Mouse (Mus musculus) myocyte (in vitro differentiated cells): ENCODE results near the gene Cuedc2. TPM values are rescaled to one million over a fixed set of nuclear protein-coding genes. Genes with fewer than 3 reads are reported as not detected.

ENCODE experiments used
- H3K27me3 ChIP-seq: one replicate; pipeline ENCODE4 v1.6.1; 2011; ENCODE audit not compliant: control insufficient read depth, insufficient read depth, insufficient read length
- H3K36me3 ChIP-seq: one replicate; pipeline ENCODE4 v1.6.1; 2011; ENCODE audit not compliant: control insufficient read depth, insufficient read depth
- H3K4me2 ChIP-seq: one replicate; pipeline ENCODE4 v1.6.1; 2011; ENCODE audit warnings: low read depth, control low read depth
- H3K4me3 ChIP-seq: one replicate; pipeline ENCODE4 v1.5.1; 2011; ENCODE audit warnings: mild to moderate bottlenecking, control low read depth, moderate library complexity
- H3K79me2 ChIP-seq: one replicate; pipeline ENCODE4 v1.6.1; 2011; ENCODE audit not compliant: control insufficient read depth, insufficient read depth
- H3ac ChIP-seq: one replicate; pipeline ENCODE4 v1.6.1; 2011; ENCODE audit not compliant: control insufficient read depth, insufficient read length
- CEBPB ChIP-seq: IDR thresholded peaks from 2 replicates; pipeline ENCODE4 v1.6.1; 2011; ENCODE audit warnings: mild to moderate bottlenecking, moderate library complexity; ENCODE audit not compliant: poor library complexity, insufficient read depth, severe bottlenecking
- E2F4 ChIP-seq: IDR thresholded peaks from one replicate; pipeline ENCODE4 v1.6.1; 2011; ENCODE audit warnings: mild to moderate bottlenecking, control low read depth, moderate library complexity; ENCODE audit not compliant: insufficient read depth
- MAX ChIP-seq: IDR thresholded peaks from one replicate; pipeline ENCODE4 v1.6.1; 2011; ENCODE audit warnings: low read depth, mild to moderate bottlenecking, control low read depth
- MYOD1 ChIP-seq, 3 experiments: IDR thresholded peaks; one replicate each; pipeline ENCODE4 v1.6.1; 2011; ENCODE audit warnings: control low read depth in 2 of 3, low read depth in 2 of 3, mild to moderate bottlenecking in 2 of 3, moderate library complexity in 1 of 3; ENCODE audit not compliant: insufficient read length in 2 of 3, control insufficient read depth in 1 of 3
- MYOG ChIP-seq, 3 experiments: IDR thresholded peaks; one replicate each; pipeline ENCODE4 v1.6.1; 2011; ENCODE audit warnings: control low read depth in 2 of 3, low read depth in 2 of 3, mild to moderate bottlenecking in 2 of 3; ENCODE audit not compliant: insufficient read length in 2 of 3, control insufficient read depth in 1 of 3, insufficient read depth in 1 of 3
- POLR2A ChIP-seq: IDR thresholded peaks from one replicate; pipeline ENCODE4 v1.6.1; 2011; ENCODE audit warnings: low read depth, mild to moderate bottlenecking, control low read depth, moderate library complexity; ENCODE audit not compliant: insufficient read length
- POLR2AphosphoS2 ChIP-seq: IDR thresholded peaks from one replicate; pipeline ENCODE4 v1.6.1; 2011; ENCODE audit warnings: low read depth, control low read depth; ENCODE audit not compliant: insufficient read length
- REST ChIP-seq: IDR thresholded peaks from one replicate; pipeline ENCODE4 v1.6.1; 2011; ENCODE audit warnings: mild to moderate bottlenecking, control low read depth, moderate library complexity; ENCODE audit not compliant: insufficient read depth, insufficient read length
- SRF ChIP-seq: IDR thresholded peaks from one replicate; pipeline ENCODE4 v1.6.1; 2011; ENCODE audit warnings: low read depth; ENCODE audit not compliant: control insufficient read depth, insufficient read length
- TCF12 ChIP-seq: IDR thresholded peaks from one replicate; pipeline ENCODE4 v1.6.1; 2011; ENCODE audit warnings: mild to moderate bottlenecking, control low read depth; ENCODE audit not compliant: poor library complexity, insufficient read depth, severe bottlenecking
- TCF3 ChIP-seq: IDR thresholded peaks from one replicate; pipeline ENCODE4 v1.6.1; 2011; ENCODE audit warnings: low read depth, control low read depth; ENCODE audit not compliant: insufficient read length
- USF1 ChIP-seq: IDR thresholded peaks from one replicate; pipeline ENCODE4 v1.6.1; 2011; ENCODE audit warnings: low read depth, mild to moderate bottlenecking, control low read depth, moderate library complexity
- polyA plus RNA-seq: library from polyadenylated mRNA; unstranded; fragments of >200 nt; fragmentation: generic; extraction: Trizol; gene quantifications from one replicate; pipeline ENCODE4 v1.2.1, GENCODE M21; 2012; ENCODE audit warnings: missing spikeins

Cuedc2 gene
- polyA plus RNA-seq, 1 experiment, result 165 TPM

DNA sequence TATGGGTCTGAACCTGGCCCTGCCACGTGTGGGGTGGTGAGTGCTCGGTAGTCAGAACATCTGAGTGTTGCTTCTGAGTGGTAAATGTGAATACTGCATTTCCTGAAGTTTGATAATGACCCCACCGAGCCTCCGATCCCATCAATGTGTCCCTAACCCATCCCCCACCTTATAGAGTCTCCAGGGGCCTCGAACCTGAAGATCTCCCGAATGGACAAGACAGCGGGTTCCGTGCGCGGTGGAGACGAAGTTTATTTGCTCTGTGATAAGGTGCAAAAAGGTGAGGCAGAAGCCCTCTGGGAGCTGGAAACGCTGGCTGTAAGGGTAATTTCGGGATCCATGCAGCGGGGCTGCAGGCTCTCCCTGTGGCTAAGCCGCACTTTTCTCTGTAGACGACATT, 30.7 kb downstream of the Cuedc2 start:
- TF ChIP-seq MYOG (IDR thresholded peaks at IDR 0.05; ENCODE audit: control insufficient read depth in 1 of 3, insufficient read depth in 1 of 3, insufficient read length in 2 of 3, low read depth in 2 of 3), result no peak
- no peak for TF ChIP-seq CEBPB
- no peak for TF ChIP-seq REST
- no peak for TF ChIP-seq MYOD1 (IDR thresholded peaks at IDR 0.05; ENCODE audit: control insufficient read depth in 1 of 3, insufficient read length in 2 of 3, low read depth in 2 of 3)
- no peak for TF ChIP-seq USF1
- no peak for TF ChIP-seq TCF3
- no peak for TF ChIP-seq POLR2AphosphoS2
- TF ChIP-seq MAX, result no peak
- TF ChIP-seq POLR2A, result no peak
- TF ChIP-seq TCF12, result no peak
- TF ChIP-seq SRF, result no peak
- no peak for TF ChIP-seq E2F4
- Histone ChIP-seq H3ac (no peak overlapping the region), H3K4me2 (no peak overlapping the region), H3K27me3 (no peaks in the 10 kb centered on the region), H3K4me3 (no peak overlapping the region), H3K36me3 (peaks cover 15% of the 10 kb centered on the region), H3K79me2 (peaks cover 8% of the 10 kb centered on the region)

DNA sequence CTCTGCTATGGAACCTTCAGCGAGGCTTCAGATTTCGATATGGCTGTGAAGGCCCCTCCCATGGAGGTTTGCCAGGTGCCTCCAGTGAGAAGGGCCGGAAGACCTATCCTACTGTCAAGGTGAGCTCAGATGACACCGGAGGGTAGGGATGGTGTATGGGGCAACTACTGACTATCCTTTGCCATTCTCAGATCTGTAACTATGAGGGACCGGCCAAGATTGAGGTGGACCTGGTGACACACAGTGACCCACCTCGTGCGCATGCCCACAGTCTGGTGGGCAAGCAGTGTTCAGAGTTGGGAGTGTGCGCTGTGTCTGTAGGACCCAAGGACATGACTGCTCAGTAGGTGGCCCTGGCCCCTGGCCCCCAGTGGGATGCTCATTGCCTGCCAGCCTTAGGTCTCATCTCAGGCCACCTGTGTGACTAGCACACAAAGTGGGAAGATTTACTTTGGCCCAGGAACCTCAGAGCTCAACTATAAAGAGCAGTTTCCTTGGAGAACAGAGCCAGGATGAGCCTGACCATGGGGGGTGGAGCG, 31.7 kb downstream of the Cuedc2 start:
- Histone ChIP-seq H3K27me3 (no peaks in the 10 kb centered on the region), H3ac (no peak overlapping the region), H3K4me2 (peak overlapping the region; percentile 12), H3K36me3 (peaks cover 15% of the 10 kb centered on the region), H3K4me3 (peak overlapping the region; percentile 95), H3K79me2 (peaks cover 8% of the 10 kb centered on the region)
- no peak for TF ChIP-seq TCF3
- TF ChIP-seq POLR2AphosphoS2, result no peak

DNA sequence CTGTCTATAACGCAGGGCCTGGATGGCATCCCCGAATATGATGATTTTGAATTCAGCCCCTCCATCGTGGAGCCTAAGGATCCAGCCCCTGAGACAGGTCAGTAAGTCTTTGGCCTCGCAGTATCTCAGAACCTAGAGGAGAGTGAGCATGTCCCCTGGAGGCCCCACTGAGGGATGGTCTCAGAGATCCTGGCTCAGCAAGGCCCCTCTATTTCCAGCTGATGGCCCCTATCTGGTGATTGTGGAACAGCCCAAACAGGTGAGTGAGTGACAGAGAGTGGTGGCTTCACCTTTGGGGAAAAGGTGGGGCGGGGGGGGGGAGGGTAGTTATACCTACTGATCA, 32.3 kb downstream of the Cuedc2 start:
- H3K4me3 ChIP-seq, result peak overlapping the region; percentile 95
- TF ChIP-seq MAX, result no peak
- no peak for TF ChIP-seq USF1
- no peak for TF ChIP-seq MYOD1 (IDR thresholded peaks at IDR 0.05; ENCODE audit: control insufficient read depth in 1 of 3, insufficient read length in 2 of 3, low read depth in 2 of 3)
- no peak for TF ChIP-seq SRF
- no peak for TF ChIP-seq TCF12
- TF ChIP-seq TCF3, result no peak
- TF ChIP-seq MYOG (IDR thresholded peaks at IDR 0.05; ENCODE audit: control insufficient read depth in 1 of 3, insufficient read depth in 1 of 3, insufficient read length in 2 of 3, low read depth in 2 of 3), result no peak
- TF ChIP-seq POLR2AphosphoS2, result no peak

GRCm38 (mm10) chr19:46305432-46306267, 32.9 kb downstream of the Cuedc2 start:
- Histone ChIP-seq H3K36me3 (peaks cover 11% of the 10 kb centered on the region), H3K79me2 (peaks cover 8% of the 10 kb centered on the region), H3K27me3 (no peaks in the 10 kb centered on the region), H3K4me3 (peak overlapping the region; percentile 95), H3K4me2 (peak overlapping the region; percentile 99), H3ac (peak overlapping the region; percentile 18)
- TF ChIP-seq POLR2A (peak; percentile 76), REST (no peak), POLR2AphosphoS2 (peak; percentile 71), USF1 (no peak), MYOD1 (IDR thresholded peaks at IDR 0.05; ENCODE audit: control insufficient read depth in 1 of 3, insufficient read length in 2 of 3, low read depth in 2 of 3) (peak in 1 of 3 experiments; percentile 43), MAX (no peak), E2F4 (no peak), CEBPB (no peak), MYOG (IDR thresholded peaks at IDR 0.05; ENCODE audit: control insufficient read depth in 1 of 3, insufficient read depth in 1 of 3, insufficient read length in 2 of 3, low read depth in 2 of 3) (peak in 1 of 3 experiments; percentile 31)

More for the DNA sequence above, 32.3 kb downstream of the Cuedc2 start:
- no peak overlapping the region for H3ac ChIP-seq
- H3K36me3 ChIP-seq, result peaks cover 15% of the 10 kb centered on the region
- H3K4me2 ChIP-seq, result peak overlapping the region; percentile 99
- peaks cover 8% of the 10 kb centered on the region for H3K79me2 ChIP-seq
- no peaks in the 10 kb centered on the region for H3K27me3 ChIP-seq

- Histone ChIP-seq H3K4me3 (peak overlapping the region; percentile 95), H3K79me2 (peaks cover 8% of the 10 kb centered on the region), H3K27me3 (no peaks in the 10 kb centered on the region), H3K4me2 (peak overlapping the region; percentile 51), H3K36me3 (peaks cover 10% of the 10 kb centered on the region), H3ac (peak overlapping the region; percentile 18)
- TF ChIP-seq TCF12, result no peak
- TF ChIP-seq E2F4, result no peak
- TF ChIP-seq MYOG (IDR thresholded peaks at IDR 0.05; ENCODE audit: control insufficient read depth in 1 of 3, insufficient read depth in 1 of 3, insufficient read length in 2 of 3, low read depth in 2 of 3), result peak in 1 of 3 experiments; percentile 22
- TF ChIP-seq POLR2AphosphoS2, result peak; percentile 41
- TF ChIP-seq POLR2A, result peak; percentile 43
Observed at GRCm38 (mm10) chr19:46304908-46305333, 33.6 kb downstream of the Cuedc2 start.
